Mouse (Mus musculus) lung, adult 18-20 months (tissue): ENCODE measurements at regions not wholly inside any gene's neighbourhood (a gene's known extent, or its start where the extent isn't known, plus 50 kb on each side); places are given as distances from the start of the nearest gene placed in this dataset.

Experiments
- DNase-seq, 2 experiments: peaks; one replicate each; pipeline ENCODE4 v3.0.0; 2022; ENCODE audit warnings: mixed read lengths in 2 of 2

- DNase-seq = no peak
Measured at GRCm38 (mm10) chr6:81323690-81324089, 599.8 kb upstream of the Gcfc2 start.

GRCm38 (mm10) chr6:81363969-81364529 is 559.4 kb upstream of the Gcfc2 start:
- DNase-seq = no peak

DNA sequence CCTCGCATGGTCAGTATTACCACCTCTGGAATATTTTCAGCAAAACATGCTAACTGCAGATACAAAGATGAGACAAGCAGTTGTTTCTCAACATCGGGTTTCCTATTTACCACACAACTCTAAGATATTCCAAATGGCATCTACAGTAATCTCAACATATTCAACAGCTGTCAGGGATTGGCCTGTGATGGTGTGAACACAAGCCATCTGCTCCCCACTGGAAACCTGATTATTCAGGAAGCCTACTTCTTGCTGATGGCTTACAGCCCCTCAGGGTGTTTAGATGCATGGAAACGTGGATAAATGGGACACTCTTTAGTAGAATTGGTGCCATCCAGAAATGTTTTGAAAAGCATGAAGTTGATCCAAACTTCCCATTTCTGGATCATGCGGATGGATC is 535.0 kb upstream of the Gcfc2 start:
- no peak for DNase-seq

DNA sequence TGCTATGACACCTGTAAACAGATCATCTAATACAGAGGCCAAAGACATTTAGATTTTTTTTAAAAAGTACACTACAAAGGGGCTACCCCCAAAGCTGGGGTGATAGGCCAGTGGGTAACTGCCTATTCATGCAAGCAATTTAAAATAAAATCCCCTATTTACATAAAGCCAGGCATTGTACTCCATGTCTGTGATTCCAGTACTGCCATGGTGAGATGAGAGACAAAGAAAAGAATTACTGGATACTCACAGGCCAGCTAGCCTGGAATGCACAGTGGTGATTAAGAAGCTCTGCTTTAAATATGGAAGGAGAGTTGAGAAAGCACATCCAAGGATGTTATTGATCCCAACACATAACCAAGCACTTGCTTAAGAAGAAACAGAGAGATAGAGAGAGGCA is 520.3 kb upstream of the Gcfc2 start:
- no peak for DNase-seq

DNA sequence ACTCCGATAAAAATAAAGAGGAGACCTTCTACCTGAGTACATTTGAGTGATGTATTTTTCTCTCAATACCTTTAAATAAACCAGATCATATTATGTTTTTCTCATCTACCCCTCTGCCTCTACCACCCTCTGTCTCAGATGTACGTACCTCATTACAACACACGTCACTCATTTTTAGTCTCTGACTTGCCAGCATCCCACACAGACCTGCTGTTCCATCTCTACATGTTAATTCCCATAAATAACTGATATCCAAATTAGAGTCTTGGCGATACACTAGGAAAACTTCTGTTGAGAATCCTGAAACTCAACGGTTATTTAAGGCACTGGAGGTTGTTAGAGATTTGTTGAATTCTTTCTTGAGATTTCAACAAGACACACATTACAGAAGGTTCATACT is 509.9 kb upstream of the Gcfc2 start:
- no peak for DNase-seq

DNA sequence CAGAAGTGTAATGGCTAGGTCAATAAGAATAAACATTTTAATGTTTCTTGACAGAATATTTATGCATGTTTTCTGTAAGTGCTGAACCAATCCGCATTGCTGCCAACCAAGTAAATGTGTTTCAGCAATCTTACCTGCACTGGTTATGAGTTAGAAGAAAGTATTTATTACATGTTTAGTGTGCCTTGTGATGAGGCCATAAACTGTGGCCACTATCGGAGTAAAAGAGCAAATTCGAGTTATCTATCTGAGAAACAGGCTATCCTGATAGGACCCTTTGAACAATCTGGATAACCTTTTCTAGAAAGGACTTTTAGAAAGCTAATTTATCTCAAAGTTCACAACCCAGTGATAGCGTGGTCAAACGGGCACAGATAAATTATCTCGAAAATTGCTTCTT is 488.7 kb upstream of the Gcfc2 start:
- no peak for DNase-seq

DNA sequence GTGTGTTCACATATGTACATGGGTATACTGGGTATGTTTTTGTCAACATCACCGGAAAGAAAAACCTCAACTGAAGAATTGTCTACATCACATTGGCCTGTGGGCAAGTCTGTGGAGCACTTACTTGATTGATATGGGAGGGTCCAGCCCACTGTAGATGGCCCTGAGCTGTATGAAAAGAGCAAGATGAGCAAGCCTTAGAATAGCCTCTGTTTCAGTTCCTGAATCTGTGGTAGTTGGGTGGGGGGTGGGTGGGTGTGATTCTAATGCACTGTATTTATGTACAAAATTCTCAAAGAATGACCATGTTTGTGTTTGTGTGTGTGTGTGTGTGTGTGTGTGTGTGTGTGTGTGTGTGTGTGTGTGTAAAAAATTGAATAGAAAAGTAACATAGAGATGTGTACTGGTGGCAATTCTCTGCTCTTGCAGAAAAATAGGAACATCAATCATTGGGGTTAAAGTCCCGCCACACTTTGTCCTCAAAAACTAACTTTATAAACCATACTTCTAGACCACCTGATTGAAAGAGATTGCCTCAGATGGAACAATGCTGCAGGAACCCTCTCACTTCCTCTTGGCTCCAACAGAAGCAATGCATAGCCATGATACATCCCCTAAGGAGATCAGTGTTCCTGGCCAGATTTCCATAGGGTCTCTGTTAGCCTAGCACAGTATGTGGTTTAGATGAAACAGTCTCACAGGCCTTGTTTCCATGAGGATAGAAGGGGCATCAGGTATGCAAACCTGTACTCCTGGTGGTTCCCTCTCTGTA is 484.3 kb upstream of the Gcfc2 start:
- DNase-seq = no peak

- no peak for DNase-seq
Measured at GRCm38 (mm10) chr6:81441396-81441795, 482.1 kb upstream of the Gcfc2 start.

- no peak for DNase-seq
Measured at GRCm38 (mm10) chr6:81446019-81446800, 477.3 kb upstream of the Gcfc2 start.

- no peak for DNase-seq
Measured at GRCm38 (mm10) chr6:81447701-81448100, 475.8 kb upstream of the Gcfc2 start.

DNA sequence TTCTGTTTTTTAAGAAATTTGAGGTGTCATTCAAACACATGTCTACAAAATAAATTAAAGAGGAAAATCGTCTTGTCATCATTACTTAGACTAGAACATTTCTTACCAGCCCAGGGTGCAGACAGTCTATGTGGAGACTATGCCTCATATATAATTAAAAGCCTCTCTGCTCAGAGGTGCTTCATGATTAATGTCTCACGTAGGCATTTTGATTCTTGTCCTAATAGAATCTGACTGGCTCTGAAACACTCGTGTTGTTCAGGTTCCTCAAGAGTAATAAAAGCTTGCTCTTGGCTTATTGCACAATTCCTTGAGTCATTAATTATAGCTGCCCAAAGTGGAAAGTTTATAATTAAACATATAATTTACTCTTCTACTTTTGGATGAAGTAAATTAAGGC is 475.1 kb upstream of the Gcfc2 start:
- DNase-seq = no peak

DNA sequence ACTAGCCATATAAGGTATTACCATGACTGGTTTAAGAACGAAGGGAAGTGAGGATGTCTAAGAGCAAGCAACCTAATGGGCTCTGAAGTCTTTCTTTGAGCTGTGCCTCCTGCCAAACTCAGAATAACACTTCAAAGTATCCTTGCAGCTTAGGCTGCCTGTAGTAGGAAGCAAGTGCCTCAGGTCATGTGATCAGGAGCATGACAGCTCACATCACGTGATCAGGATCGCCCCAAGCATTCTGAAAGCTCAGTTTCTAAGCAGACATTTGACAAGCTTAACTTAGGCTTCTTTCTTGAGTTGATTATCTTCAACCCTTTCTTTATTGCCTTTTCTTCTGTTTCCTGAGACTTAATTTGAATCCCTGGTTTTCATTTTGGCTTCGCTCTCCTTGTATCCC is 462.4 kb upstream of the Gcfc2 start:
- DNase-seq = no peak

- DNase-seq = no peak
Measured at GRCm38 (mm10) chr6:81464442-81464841, 459.0 kb upstream of the Gcfc2 start.

GRCm38 (mm10) chr6:81466536-81466935 is 456.9 kb upstream of the Gcfc2 start:
- no peak for DNase-seq

DNA sequence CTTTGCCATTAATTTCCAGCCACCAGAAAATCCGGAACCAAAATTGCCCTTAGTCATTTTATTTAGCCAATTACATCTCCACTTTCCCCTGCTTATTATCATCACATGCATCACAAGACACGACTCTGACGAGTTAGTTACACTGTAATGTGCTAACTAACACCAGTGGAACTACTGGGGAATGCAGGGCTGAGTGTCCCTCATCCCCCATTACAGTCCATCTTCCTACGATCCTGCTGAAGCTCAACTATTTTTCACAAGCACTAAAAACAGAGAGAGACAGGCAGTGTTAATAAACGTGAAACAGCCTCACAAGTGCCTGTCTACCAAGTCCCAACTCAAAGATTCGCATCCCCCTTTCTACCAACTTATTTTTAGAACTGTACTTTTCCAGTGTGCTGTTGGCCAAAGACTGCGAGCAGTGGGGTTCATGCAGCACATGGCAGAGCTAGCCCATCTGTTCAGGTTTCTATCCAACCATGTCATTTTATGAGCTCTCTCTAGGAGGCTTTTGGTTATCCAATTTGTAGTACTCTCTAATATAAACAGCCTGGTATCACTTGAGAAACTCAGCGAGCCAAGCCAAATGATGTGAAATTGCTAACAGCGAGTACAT is 452.0 kb upstream of the Gcfc2 start:
- DNase-seq = no peak

GRCm38 (mm10) chr6:81472506-81472905 is 451.0 kb upstream of the Gcfc2 start:
- DNase-seq = no peak

DNA sequence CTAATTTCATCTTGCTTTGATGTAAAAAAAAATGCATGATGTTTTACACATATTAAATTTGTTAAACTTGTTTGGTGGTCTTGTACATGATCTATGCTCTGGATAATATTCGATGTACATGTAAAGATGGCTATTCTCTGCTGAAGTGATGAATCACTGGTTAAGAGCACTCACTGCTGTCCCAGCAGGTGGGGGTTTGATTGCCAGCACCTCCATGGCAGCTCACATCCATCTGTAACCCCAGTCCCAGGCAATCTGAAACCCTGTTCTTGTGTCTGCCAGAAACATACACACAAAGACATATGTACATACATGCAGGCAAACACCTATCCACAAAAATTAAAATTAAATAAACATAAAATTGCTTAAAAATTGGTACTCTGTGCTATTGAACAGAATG is 448.7 kb upstream of the Gcfc2 start:
- no peak for DNase-seq

DNA sequence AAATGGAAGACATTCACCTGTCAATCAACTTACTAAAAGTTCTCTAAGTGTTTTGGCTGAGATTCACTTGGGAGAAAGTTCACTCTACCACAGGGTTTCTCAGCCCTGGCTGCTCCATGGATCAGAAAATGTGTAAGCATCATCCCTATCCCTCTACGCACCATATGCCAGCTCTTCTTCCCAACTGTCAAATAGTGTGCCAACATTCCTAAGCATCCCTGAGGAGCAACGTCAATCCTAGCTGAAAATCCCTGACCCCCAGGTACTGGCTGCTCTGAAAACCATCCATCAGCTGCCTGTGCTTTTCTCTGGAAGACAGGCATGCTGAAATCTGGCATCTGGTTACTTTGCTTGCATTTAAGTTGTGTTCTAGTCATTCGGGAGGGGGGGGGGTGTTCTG is 436.5 kb upstream of the Gcfc2 start:
- DNase-seq = no peak

GRCm38 (mm10) chr6:81496239-81496638 is 427.2 kb upstream of the Gcfc2 start:
- DNase-seq = peak in 1 of 2 experiments; percentile 1

GRCm38 (mm10) chr6:81517185-81517584 is 406.3 kb upstream of the Gcfc2 start:
- DNase-seq = no peak

GRCm38 (mm10) chr6:81562260-81562659 is 361.2 kb upstream of the Gcfc2 start:
- DNase-seq = no peak

DNA sequence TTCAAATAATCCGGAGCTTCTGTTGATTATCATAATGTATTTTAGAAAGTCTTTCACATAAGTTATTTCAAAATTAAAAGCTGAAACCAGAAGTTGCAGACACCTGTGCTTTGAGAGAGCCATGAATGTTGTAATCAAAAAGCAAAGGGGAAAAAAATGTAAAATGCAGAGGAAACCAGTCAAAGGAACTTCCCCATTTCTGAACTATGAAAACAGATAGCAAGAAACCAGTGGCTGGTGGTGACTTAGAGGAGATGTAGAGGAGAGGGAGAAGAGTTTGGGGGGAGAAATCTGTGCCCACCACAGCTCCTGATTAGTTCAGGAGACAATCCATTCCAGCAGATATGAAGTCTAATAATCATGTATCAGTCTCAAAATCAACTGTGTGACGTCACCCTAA is 360.3 kb upstream of the Gcfc2 start:
- DNase-seq = no peak

DNA sequence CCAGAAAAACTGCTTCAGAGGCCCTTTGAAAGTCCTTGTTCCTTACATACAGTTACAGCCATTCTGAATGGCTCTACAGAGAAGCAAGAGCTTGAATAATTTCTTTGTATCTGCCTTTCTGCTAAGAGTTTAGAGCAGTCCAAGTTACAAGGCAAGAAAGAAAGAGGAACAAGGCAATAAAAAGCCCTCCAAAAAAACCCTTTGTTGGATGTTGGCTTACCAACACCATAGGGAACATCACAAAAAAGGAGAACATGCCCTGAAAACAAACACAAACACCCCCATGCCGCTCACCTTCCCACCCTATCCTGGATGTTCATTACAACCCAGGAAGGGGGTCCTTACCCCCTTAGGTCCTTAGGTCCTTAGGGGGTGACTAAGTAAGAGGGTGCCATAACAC is 359.2 kb upstream of the Gcfc2 start:
- no peak for DNase-seq
